Mouse (Mus musculus): ENCODE data around the gene Pimreg. TPM values are rescaled to one million over a fixed set of nuclear protein-coding genes. Genes with fewer than 3 reads are reported as not detected.

The Pimreg gene
- polyA plus RNA-seq, 1 experiment from 2014 or later, result 76.9 TPM

- Histone ChIP-seq H3K27ac (ENCODE audit: low read length) (no peak overlapping the region), H3K9me3 (ENCODE audit: control insufficient read depth, low read length) (no peaks in the 10 kb centered on the region), H3K4me1 (ENCODE audit: control insufficient read depth, insufficient read depth, low read length) (peaks cover 5% of the 10 kb centered on the region; the same call in 1 of the 2 replicates), H3K36me3 (ENCODE audit: control insufficient read depth, insufficient read depth, low read length) (no peaks in the 10 kb centered on the region), H3K27me3 (replicated peaks; ENCODE audit: control insufficient read depth, insufficient read depth, low read length) (no peaks in the 10 kb centered on the region), H3K9ac (ENCODE audit: low read depth, low read length) (no peak overlapping the region), H3K4me3 (ENCODE audit: low read length) (no peak overlapping the region), H3K4me2 (ENCODE audit: low read depth, low read length) (no peak overlapping the region)
- 53% methylated on average over 11 of the region's 11 CpGs for WGBS
- no peak for ATAC-seq
Observed at GRCm38 (mm10) chr11:72086251-72087046, 44.6 kb downstream of the Pimreg start.

- no peak overlapping the region for H3K9ac ChIP-seq (ENCODE audit: low read depth, low read length)
- H3K9me3 ChIP-seq (ENCODE audit: control insufficient read depth, low read length), result no peaks in the 10 kb centered on the region
- H3K27ac ChIP-seq (ENCODE audit: low read length), result no peak overlapping the region
- no peak overlapping the region for H3K4me2 ChIP-seq (ENCODE audit: low read depth, low read length)
- no peaks in the 10 kb centered on the region for H3K27me3 ChIP-seq (replicated peaks; ENCODE audit: control insufficient read depth, insufficient read depth, low read length)
- no peaks in the 10 kb centered on the region for H3K36me3 ChIP-seq (ENCODE audit: control insufficient read depth, insufficient read depth, low read length)
- no peak for ATAC-seq
- 67% methylated on average over 8 of the region's 8 CpGs for WGBS
- no peaks in the 10 kb centered on the region for H3K4me1 ChIP-seq (ENCODE audit: control insufficient read depth, insufficient read depth, low read length)
- no peak overlapping the region for H3K4me3 ChIP-seq (ENCODE audit: low read length)
Observed at GRCm38 (mm10) chr11:72092390-72092789, 50.6 kb downstream of the Pimreg start.

GRCm38 (mm10) chr11:72094442-72094841, 52.6 kb downstream of the Pimreg start:
- H3K36me3 ChIP-seq (ENCODE audit: control insufficient read depth, insufficient read depth, low read length), result no peaks in the 10 kb centered on the region
- no peaks in the 10 kb centered on the region for H3K4me1 ChIP-seq (ENCODE audit: control insufficient read depth, insufficient read depth, low read length)
- no peaks in the 10 kb centered on the region for H3K27me3 ChIP-seq (replicated peaks; ENCODE audit: control insufficient read depth, insufficient read depth, low read length)
- no peak overlapping the region for H3K9ac ChIP-seq (ENCODE audit: low read depth, low read length)
- no peak overlapping the region for H3K4me3 ChIP-seq (ENCODE audit: low read length)
- ATAC-seq, result no peak
- no peak overlapping the region for H3K4me2 ChIP-seq (ENCODE audit: low read depth, low read length)
- WGBS, result 74% methylated on average over 7 of the region's 7 CpGs
- H3K9me3 ChIP-seq (ENCODE audit: control insufficient read depth, low read length), result no peaks in the 10 kb centered on the region
- no peak overlapping the region for H3K27ac ChIP-seq (ENCODE audit: low read length)

GRCm38 (mm10) chr11:72095994-72096393, 54.2 kb downstream of the Pimreg start:
- H3K4me2 ChIP-seq (ENCODE audit: low read depth, low read length), result no peak overlapping the region
- no peaks in the 10 kb centered on the region for H3K36me3 ChIP-seq (ENCODE audit: control insufficient read depth, insufficient read depth, low read length)
- ATAC-seq, result no peak
- no peak overlapping the region for H3K27ac ChIP-seq (ENCODE audit: low read length)
- H3K4me1 ChIP-seq (ENCODE audit: control insufficient read depth, insufficient read depth, low read length), result no peaks in the 10 kb centered on the region
- H3K27me3 ChIP-seq (replicated peaks; ENCODE audit: control insufficient read depth, insufficient read depth, low read length), result no peaks in the 10 kb centered on the region
- no peak overlapping the region for H3K9ac ChIP-seq (ENCODE audit: low read depth, low read length)
- no peaks in the 10 kb centered on the region for H3K9me3 ChIP-seq (ENCODE audit: control insufficient read depth, low read length)
- 55% methylated on average over 3 of the region's 3 CpGs for whole genome bisulfite sequencing
- H3K4me3 ChIP-seq (ENCODE audit: low read length), result no peak overlapping the region

Other genes starting within 250 kb of the Pimreg start
- 0.29 TPM in 2 replicates for gene Aipl1, start 4.5 kb upstream of the Pimreg start, polyA plus RNA-seq (2015; fragmentation: Nextera tagmentation; extraction: Ambion mirVana)
- gene Pitpnm3, start 93.7 kb downstream of the Pimreg start, polyA plus RNA-seq (2015; fragmentation: Nextera tagmentation; extraction: Ambion mirVana), result 0.35 and 0.37 TPM in 2 replicates
- gene Gm43951, start 164.8 kb downstream of the Pimreg start, polyA plus RNA-seq (2015; fragmentation: Nextera tagmentation; extraction: Ambion mirVana), result 0.06 and 0.16 TPM in 2 replicates
- 7.9 and 9.5 TPM in 2 replicates for gene 4933427D14Rik, start 165.4 kb downstream of the Pimreg start, polyA plus RNA-seq (2015; fragmentation: Nextera tagmentation; extraction: Ambion mirVana)
- gene Txndc17, start 165.5 kb downstream of the Pimreg start, polyA plus RNA-seq (2015; fragmentation: Nextera tagmentation; extraction: Ambion mirVana), result 423 and 443 TPM in 2 replicates
- gene Med31, start 173.6 kb downstream of the Pimreg start, polyA plus RNA-seq (2015; fragmentation: Nextera tagmentation; extraction: Ambion mirVana), result 27.6 and 30.4 TPM in 2 replicates
- gene Slc13a5, start 225.2 kb downstream of the Pimreg start, polyA plus RNA-seq (2015; fragmentation: Nextera tagmentation; extraction: Ambion mirVana), result 0.11 and 0.16 TPM in 2 replicates

Measured in intestine, embryonic 16.5 days (tissue).